Mouse (Mus musculus) MEL (cell line): ENCODE results near the gene Umad1.

Experiments used
- E2F4 ChIP-seq: IDR thresholded peaks from 2 replicates; pipeline ENCODE4 v1.6.1; 2011; ENCODE audit warnings: low read depth, low read length, improper control_type of control experiment, borderline replicate concordance
- NRF1 ChIP-seq: IDR thresholded peaks from 2 replicates; pipeline ENCODE4 v1.6.1; 2014; ENCODE audit warnings: low read depth, mild to moderate bottlenecking, inconsistent platforms, low read length, improper control_type of control experiment, moderate library complexity; ENCODE audit not compliant: poor library complexity, insufficient read depth, severe bottlenecking
- POLR2A ChIP-seq, 2 experiments: IDR thresholded peaks; 2 replicates each; pipeline ENCODE4 v1.6.1; 2011 to 2012; ENCODE audit warnings: low read length in 2 of 2, mild to moderate bottlenecking in 2 of 2, control low read depth in 1 of 2, improper control_type of control experiment in 1 of 2, low read depth in 1 of 2, moderate library complexity in 1 of 2; ENCODE audit not compliant: control insufficient read depth in 1 of 2, insufficient read depth in 1 of 2, poor library complexity in 1 of 2

GRCm38 (mm10) chr6:8210661-8211060 is 48.4 kb upstream of the Umad1 start:
- TF ChIP-seq E2F4 (no peak), NRF1 (no peak), POLR2A (IDR thresholded peaks at IDR 0.05; ENCODE audit: control insufficient read depth in 1 of 2, insufficient read depth in 1 of 2, low read depth in 1 of 2, low read length in 2 of 2, poor library complexity in 1 of 2) (no peak)
